Mouse (Mus musculus): ENCODE measurements around the gene Pygl. TPM values are rescaled to one million over a fixed set of nuclear protein-coding genes. Genes with fewer than 3 reads are reported as not detected.
"Not testable (repeated sequence)": the region's sequence is repeated elsewhere in the genome, so short reads cannot be mapped to it uniquely, and the experiment has no call there.

Pygl gene
- total RNA-seq, 2 experiments from 2014 or later: 47.1 to 68.0 TPM

- no peak for ATAC-seq (replicated peaks; ENCODE audit: low FRiP score, poor library complexity, severe bottlenecking)
Measured at GRCm38 (mm10) chr12:70167950-70168349, 63.3 kb downstream of the Pygl start.

DNA sequence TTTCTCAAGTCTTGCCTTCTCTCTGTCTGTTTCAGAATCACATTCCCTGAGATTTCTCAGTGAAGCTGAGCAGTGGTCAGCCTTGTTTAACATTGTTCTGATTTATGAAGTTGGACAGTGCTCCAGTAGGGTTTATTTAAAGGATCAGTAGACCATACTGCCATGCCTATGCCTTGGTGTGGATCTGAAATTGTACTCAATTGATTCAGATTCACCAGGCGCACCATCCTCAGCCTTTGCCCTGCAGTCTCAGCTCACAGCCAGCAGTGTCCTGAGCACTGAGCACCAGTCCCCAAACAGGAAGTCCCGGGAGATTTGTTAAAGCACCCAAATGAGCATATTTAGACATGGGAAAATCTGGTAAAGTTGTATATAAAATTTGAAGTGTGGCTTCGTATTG lies 66.5 kb downstream of the Pygl start:
- no peak for ATAC-seq (replicated peaks; ENCODE audit: low FRiP score, poor library complexity, severe bottlenecking)

- ATAC-seq (replicated peaks; ENCODE audit: low FRiP score, poor library complexity, severe bottlenecking): no peak
Measured at GRCm38 (mm10) chr12:70161057-70161456, 70.2 kb downstream of the Pygl start.

- no peak for ATAC-seq (replicated peaks; ENCODE audit: low FRiP score, poor library complexity, severe bottlenecking)
Measured at GRCm38 (mm10) chr12:70157292-70158066, 73.8 kb downstream of the Pygl start.

DNA sequence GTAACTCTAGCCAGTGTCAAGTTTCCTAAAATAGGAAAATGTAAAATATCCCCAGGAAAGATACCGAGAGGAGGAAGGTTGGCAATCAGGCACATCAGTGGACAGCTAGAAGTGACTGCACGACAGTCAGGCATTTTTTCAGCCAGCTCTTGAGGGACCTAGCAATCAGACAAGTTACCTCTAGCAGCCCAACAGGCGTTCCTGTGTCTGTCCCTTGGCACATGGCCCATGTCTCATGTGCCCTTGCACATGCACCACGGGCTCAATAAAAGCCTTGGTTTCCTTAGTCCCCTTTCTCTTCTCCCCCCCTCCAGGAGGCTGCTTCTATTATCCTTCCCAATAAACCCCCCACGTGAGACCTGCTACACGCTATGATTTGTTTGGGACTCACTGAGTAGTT lies 75.1 kb downstream of the Pygl start:
- no peak for ATAC-seq (replicated peaks; ENCODE audit: low FRiP score, poor library complexity, severe bottlenecking)

- no peak for ATAC-seq (replicated peaks; ENCODE audit: low FRiP score, poor library complexity, severe bottlenecking)
Measured at GRCm38 (mm10) chr12:70153842-70154241, 77.4 kb downstream of the Pygl start, which contains the start of gene Abhd12b. TSS of gene Abhd12b (plus strand) at chr12:70154142.

DNA sequence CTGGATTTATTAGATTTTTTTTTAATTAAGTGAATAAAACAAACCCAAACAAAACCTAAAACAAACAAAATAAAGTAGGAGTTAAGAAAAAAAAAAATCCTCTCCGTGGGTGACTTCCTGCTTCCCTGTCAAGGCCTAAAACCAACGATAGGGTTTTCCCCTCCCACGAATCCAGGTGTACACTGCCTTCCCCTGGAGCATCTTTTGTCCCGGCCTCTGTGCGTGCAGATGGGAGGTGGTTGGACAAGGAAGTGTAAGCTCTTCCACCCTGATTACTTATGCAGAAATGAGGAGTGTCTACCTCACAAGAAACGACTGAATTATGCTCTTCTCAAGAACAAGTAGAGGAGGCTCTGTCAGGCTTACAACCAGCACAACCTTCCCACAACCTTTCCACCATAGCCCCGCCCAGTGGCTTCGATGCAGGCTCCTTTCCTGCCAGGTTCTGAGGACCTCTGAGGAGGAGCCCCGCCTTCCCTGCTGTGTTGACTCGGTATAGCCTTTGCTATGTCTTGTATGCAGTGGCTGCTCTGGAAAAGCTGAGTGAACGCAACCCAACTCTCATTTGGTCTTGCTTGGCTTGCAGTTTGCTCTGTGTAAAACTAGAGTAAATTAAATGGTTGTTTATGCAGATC lies 82.5 kb downstream of the Pygl start:
- ATAC-seq (replicated peaks; ENCODE audit: low FRiP score, poor library complexity, severe bottlenecking): no peak

DNA sequence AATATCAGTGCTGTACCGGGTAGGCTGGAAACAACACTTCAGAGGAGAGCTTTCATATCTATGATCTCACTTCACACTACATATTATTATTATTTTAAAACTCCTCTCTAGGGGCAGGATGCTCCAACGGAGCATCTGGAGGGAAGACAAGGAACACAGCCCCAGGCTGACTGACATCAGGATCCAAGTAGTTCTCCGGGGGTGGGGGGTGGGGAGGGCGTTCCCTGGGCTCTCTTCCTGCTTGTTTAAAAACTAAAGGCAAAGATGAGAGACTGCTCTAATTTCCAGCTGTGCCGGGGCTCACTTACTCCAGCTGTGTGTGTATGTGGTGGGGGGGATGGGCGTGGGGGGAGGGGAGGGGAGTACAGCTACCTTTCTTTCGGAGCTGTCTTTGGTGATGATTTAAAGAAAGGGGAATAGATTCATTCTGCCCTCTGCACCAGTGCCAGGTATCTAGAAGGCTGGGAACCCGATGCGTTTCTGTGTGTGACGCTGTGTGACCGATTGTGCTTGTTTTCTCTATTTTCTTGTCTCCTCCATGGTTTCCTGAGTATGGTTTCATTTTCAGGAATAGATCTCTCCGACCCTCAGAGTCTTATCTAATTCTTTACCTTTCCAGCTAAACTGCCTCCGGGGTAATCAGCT lies 83.2 kb downstream of the Pygl start:
- ATAC-seq (replicated peaks; ENCODE audit: low FRiP score, poor library complexity, severe bottlenecking): no peak

DNA sequence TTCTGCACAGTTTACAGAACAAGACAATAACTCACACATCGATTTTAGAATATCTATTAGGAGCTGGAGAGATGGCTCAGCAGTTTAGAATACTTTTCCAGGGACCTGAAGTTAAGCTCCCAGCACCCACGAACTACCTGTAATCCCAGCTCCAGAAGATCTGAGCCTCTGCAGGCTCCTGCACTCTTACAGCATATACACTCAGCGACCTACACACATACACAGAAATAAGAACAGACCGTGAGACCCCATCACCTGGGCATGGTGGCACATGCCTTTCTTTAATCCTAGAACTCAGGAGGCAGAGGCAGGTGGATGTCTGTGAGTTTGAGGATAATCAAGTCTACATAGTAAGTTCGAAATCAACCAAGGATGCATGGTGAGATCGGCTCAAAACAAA lies 85.7 kb downstream of the Pygl start:
- ATAC-seq (replicated peaks; ENCODE audit: low FRiP score, poor library complexity, severe bottlenecking): no peak

DNA sequence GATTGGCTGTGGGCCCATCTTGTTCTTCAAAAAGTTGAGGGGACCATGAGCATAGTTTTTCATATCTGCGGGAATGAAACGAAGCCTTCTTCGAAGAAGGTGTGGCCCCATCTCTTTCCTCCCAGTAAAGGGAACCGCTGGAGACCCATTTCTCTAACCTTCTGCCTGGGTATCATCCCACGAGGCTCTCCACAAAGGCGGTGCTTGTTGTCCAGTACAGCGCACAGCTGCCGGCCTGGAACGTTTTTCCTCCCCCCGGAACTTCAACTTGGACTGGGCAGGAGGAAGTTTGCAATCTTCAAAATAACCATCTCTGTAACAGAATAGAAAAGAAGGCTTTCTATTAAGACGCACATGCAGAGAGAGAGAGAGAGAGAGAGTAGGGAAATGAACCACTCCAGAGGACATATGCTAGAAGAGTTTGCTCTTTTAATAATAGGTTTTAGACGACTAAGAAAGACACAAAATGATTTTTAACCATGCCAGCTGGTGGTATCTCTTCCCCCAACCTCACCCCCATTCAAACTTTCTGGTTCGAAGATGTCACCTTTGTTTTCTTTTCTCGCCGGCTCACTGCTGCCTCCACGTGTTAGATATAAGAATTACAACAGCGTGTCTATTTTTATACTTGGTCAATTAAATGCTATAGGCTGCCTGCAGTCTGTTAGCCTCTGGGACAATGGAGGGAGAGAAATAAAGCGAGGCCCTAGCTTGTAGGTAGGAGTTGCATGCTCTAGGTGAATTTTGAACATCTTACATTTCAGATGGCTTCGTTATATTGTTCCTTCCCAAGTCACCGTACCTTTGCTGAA lies 86.4 kb downstream of the Pygl start:
- ATAC-seq (replicated peaks; ENCODE audit: low FRiP score, poor library complexity, severe bottlenecking): peak; percentile 78

DNA sequence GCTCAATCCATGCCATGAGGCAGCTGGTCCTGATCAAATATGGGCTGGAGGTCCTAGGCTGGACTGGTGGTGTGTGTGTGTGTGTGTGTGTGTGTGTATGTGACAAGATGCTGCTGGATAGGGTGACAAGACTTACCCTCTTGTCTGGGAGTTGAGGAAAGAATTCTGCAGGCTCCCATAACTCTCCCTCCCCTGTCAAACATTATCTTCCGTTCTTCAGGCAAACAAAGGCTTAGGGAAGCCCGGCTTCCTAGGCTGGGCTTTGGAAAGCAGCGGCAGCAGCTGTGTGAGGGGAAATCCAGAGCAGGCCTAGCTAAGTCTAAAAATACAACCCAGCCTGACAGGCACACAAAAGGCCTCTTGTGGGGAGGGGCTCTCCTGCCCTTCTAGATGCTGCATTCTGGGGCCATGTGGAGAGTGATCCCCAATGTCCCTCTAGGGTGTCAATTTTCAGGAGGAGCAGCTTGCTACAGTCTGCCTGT lies 87.1 kb downstream of the Pygl start:
- not testable (repeated sequence) for ATAC-seq (replicated peaks; ENCODE audit: low FRiP score, poor library complexity, severe bottlenecking)

DNA sequence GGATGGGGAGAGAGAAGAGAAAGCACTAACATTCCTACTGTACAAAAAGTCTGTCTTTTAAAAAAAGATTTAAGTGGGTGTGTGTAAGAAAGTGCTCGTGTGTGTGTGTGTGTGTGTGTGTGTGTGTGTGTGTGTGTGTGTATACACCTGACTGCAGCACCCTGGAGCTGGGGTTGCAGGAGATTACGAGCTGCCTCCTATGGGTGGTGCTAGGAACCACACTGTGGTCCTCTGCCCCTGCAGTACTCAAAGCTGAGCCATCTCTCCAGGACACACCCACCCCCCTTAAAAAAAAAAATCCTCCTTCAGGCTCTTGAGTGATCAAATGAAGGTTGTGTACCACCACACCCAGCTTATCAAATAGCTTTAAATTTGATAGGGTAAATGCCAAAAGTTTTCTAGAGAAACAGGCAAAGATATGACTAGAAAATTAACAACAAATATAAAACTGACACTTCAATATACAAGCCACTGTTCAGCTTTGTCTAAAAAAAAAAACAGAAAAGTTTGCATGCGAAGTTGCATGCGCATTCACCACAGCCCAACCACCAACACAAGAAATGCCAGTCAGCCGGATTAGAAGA lies 90.2 kb downstream of the Pygl start:
- ATAC-seq (replicated peaks; ENCODE audit: low FRiP score, poor library complexity, severe bottlenecking): no peak

Other genes with a start within 250 kb of the Pygl start
- gene Sav1, start 244.5 kb downstream of the Pygl start, total RNA-seq (2015; ENCODE audit: low replicate concordance): 55.0 and 80.0 TPM in 2 replicates
- gene Sav1, start 244.5 kb downstream of the Pygl start, total RNA-seq (2017; ENCODE audit: low replicate concordance): 42.4 and 55.8 TPM in 2 replicates
- 25.7 and 43.9 TPM in 2 replicates for gene Nin, start 117.8 kb downstream of the Pygl start, total RNA-seq (2015; ENCODE audit: low replicate concordance)
- 42.9 and 61.9 TPM in 2 replicates for gene Nin, start 117.8 kb downstream of the Pygl start, total RNA-seq (2017; ENCODE audit: low replicate concordance)
- gene Abhd12b, start 77.3 kb downstream of the Pygl start, total RNA-seq (2015; ENCODE audit: low replicate concordance): not detected in 2 replicates
- gene Abhd12b, start 77.3 kb downstream of the Pygl start, total RNA-seq (2017; ENCODE audit: low replicate concordance): not detected in 2 replicates
- not detected in 2 replicates for gene Trim9, start 116.1 kb upstream of the Pygl start, total RNA-seq (2015; ENCODE audit: low replicate concordance)
- gene Trim9, start 116.1 kb upstream of the Pygl start, total RNA-seq (2017; ENCODE audit: low replicate concordance): 0.34 TPM in 1 of 2 replicates, not detected in the other
- 64.4 and 67.6 TPM in 2 replicates for gene Tmx1, start 221.6 kb upstream of the Pygl start, total RNA-seq (2015; ENCODE audit: low replicate concordance)
- gene Tmx1, start 221.6 kb upstream of the Pygl start, total RNA-seq (2017; ENCODE audit: low replicate concordance): 118 and 166 TPM in 2 replicates